Mouse (Mus musculus): ENCODE data around the gene Pcgf3.

The Pcgf3 gene

DNA sequence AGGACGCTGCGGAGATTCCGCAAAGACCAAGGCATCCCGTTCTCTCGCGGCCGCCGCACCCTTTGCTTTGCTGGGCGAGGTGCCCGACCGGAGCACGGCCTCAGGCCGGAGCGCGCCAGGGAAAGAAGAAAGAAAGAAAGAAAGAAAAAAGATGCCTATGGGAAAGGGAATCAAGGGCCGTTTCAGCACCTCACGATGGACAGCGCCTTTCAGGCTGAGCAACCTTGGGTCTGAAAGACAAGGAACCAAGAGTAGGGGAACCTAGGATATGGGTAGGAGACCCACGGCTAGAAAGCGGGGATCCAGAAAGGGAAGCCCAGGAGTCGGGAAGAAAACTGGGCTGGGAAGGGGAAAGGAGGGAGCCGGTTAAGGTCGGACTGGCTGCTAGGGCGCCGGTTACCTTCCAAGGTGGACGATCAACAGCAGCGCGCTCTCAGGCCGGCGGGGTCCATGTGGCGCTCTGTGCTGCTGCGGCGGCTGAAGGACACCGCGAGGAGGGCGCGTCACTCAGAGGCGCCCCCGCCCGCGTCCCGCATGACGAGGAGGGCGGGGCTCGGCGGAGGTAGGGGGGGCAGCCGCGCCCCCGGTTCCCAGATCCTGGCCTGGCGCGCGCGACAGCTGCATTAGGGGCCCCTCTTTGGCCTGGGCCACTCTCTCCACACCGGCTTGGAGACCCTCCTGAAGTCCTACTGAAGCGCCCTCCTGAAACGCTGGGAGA lies 88.6 kb downstream of the Pcgf3 start, which contains the start of gene Cplx1:
TSS of gene Cplx1 (minus strand) at position 536 of the 718 bp plus-strand sequence.
- intact Hi-C loops (cut with DNase I) = no loop called here

DNA sequence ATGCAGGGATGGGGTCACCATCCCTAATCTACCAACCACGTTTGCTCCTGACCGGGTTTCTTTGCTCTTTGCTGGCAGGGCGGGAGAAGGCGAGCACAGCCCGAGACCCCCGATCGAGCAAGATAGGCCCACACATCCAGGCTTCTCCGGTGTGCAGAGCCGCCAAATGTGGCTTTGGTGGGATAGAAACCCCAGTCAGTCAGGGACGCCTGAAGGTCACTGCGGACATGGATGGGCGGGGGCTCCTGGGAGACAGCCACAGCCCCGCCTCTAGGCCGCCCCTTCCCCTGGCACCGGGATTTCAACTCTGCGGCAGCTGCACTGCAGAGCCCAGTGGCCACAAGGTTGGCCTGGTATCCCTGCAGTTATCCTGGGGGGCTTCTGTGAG lies 89.2 kb downstream of the Pcgf3 start:
- intact Hi-C loops (cut with DNase I) = no loop called here

DNA sequence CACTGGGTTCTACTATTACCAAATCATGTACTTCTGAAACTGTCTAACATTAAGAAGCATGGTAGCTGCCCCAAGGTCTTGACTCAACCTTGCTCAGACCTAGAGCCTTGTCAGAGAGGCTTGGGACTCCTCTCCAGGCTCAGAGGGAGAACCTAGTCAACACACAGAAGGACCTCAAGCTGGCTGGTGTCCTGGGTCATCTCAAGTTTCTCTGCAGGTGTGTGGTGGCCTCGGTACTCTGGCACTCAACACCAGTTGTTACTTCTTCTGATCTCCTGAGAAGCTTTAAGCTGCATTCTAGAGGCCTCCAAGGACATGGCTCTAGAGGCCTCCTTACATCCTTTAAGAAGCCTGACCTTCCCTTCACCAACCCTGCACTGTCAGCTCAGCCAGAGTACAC lies 93.0 kb downstream of the Pcgf3 start:
- intact Hi-C loops (cut with DNase I) = no loop called here

Data from adrenal gland (tissue).